Comparison of ENCODE assay signal across 8 mouse cellular contexts in genomic region chr6:92786701-92787375, GRCm38 (mm10). TPM values are rescaled to one million over a fixed set of nuclear protein-coding genes. Genes with fewer than 3 reads are reported as not detected.
DNase-seq lines count a peak whose midpoint lies in the region; ATAC-seq and TF ChIP-seq lines count a peak whose summit lies in the region.

No protein-coding gene starts in this region.

- DNase-seq in heart, postnatal 0 days (ENCODE audit: low spot score), result no peak
- no peak for DNase-seq in heart, adult 8-10 months (ENCODE audit: low spot score)
- DNase-seq in embryo, embryonic 10 days (ENCODE audit: low spot score), result peak; percentile 25
- peak; percentile 57 for DNase-seq in hindbrain, embryonic 14.5 days (ENCODE audit: low spot score)
- peak; percentile 22 for DNase-seq in midbrain, postnatal 0 days (ENCODE audit: low spot score)
- no peak for DNase-seq in cerebellum, adult 9-10 months
- no peak for DNase-seq in cerebellum, postnatal 25 days
- no peak for DNase-seq in lung, postnatal 36 days

- ATAC-seq in heart, postnatal 0 days (ENCODE audit: insufficient read depth, low read depth), result peak; percentile 34; the same call in 1 of the 2 replicates
- peak; percentile 31; the same call in 1 of the 2 replicates for ATAC-seq in hindbrain, embryonic 14.5 days (ENCODE audit: low FRiP score)
- ATAC-seq in midbrain, postnatal 0 days (ENCODE audit: low FRiP score), result no peak

- no peak for TF ChIP-seq EP300 in heart, postnatal 0 days (IDR thresholded peaks at IDR 0.05; ENCODE audit: low read depth)

- H3K4me3 ChIP-seq in heart, postnatal 0 days (ENCODE audit: low read depth, low read length), result peak overlapping the region; percentile 12; the same call in 1 of the 2 replicates
- peak overlapping the region; percentile 33 for H3K4me3 ChIP-seq in hindbrain, embryonic 14.5 days (replicated peaks; ENCODE audit: low read length)
- H3K4me3 ChIP-seq in midbrain, postnatal 0 days (ENCODE audit: low read depth, low read length), result peak overlapping the region; percentile 37

- H3K27ac ChIP-seq in heart, postnatal 0 days (ENCODE audit: low read depth), result no peak overlapping the region
- no peak overlapping the region for H3K27ac ChIP-seq in hindbrain, embryonic 14.5 days
- H3K27ac ChIP-seq in midbrain, postnatal 0 days (ENCODE audit: low read depth, low read length), result no peak overlapping the region

- no peak overlapping the region for H3K9ac ChIP-seq in heart, postnatal 0 days (replicated peaks; ENCODE audit: low read depth, low read length)
- peak overlapping the region; percentile 57 for H3K9ac ChIP-seq in hindbrain, embryonic 14.5 days
- H3K9ac ChIP-seq in midbrain, postnatal 0 days (replicated peaks; ENCODE audit: low read length, poor library complexity, severe bottlenecking), result peak overlapping the region; percentile 40

- H3K9me3 ChIP-seq in heart, postnatal 0 days (replicated peaks; ENCODE audit: control insufficient read depth, low read length), result no peaks in the 10 kb centered on the region
- H3K9me3 ChIP-seq in hindbrain, embryonic 14.5 days (ENCODE audit: control insufficient read depth, low read length), result no peaks in the 10 kb centered on the region
- no peaks in the 10 kb centered on the region for H3K9me3 ChIP-seq in midbrain, postnatal 0 days (ENCODE audit: low read length)

- no peaks in the 10 kb centered on the region for H3K4me1 ChIP-seq in heart, postnatal 0 days (ENCODE audit: control insufficient read depth, insufficient read depth)
- 0 out of 2 replicates have a peak, but pooled peaks cover 8% of the 10 kb centered on the region for H3K4me1 ChIP-seq in hindbrain, embryonic 14.5 days (replicated peaks; ENCODE audit: control insufficient read depth, insufficient read depth, low read length)
- H3K4me1 ChIP-seq in midbrain, postnatal 0 days (ENCODE audit: insufficient read depth, low read length), result no peaks in the 10 kb centered on the region

- peak overlapping the region; percentile 47 for H3K4me2 ChIP-seq in heart, postnatal 0 days (ENCODE audit: low read depth, low read length)
- H3K4me2 ChIP-seq in hindbrain, embryonic 14.5 days (replicated peaks), result peak overlapping the region; percentile 79
- peak overlapping the region; percentile 79 for H3K4me2 ChIP-seq in midbrain, postnatal 0 days (ENCODE audit: low read depth, low read length, poor library complexity, severe bottlenecking)

- peaks cover 31% of the 10 kb centered on the region for H3K36me3 ChIP-seq in heart, postnatal 0 days (replicated peaks; ENCODE audit: control insufficient read depth, insufficient read depth, low read length)
- H3K36me3 ChIP-seq in hindbrain, embryonic 14.5 days (replicated peaks; ENCODE audit: control insufficient read depth, insufficient read depth), result no peaks in the 10 kb centered on the region
- H3K36me3 ChIP-seq in midbrain, postnatal 0 days (ENCODE audit: insufficient read depth, low read length), result no peaks in the 10 kb centered on the region

- no peaks in the 10 kb centered on the region for H3K27me3 ChIP-seq in heart, postnatal 0 days (ENCODE audit: control insufficient read depth, insufficient read depth, low read length)
- H3K27me3 ChIP-seq in hindbrain, embryonic 14.5 days (ENCODE audit: control insufficient read depth, insufficient read depth, low read length), result peaks cover 13% of the 10 kb centered on the region
- no peaks in the 10 kb centered on the region for H3K27me3 ChIP-seq in midbrain, postnatal 0 days (ENCODE audit: insufficient read depth, low read length)

- WGBS in heart, postnatal 0 days, result 35% methylated on average over 20 of the region's 20 CpGs
- WGBS in hindbrain, embryonic 14.5 days, result 3% methylated on average over 20 of the region's 20 CpGs
- WGBS in midbrain, postnatal 0 days, result 3% methylated on average over 20 of the region's 20 CpGs

- TF ChIP-seq CTCF in heart, postnatal 0 days (IDR thresholded peaks at IDR 0.05; ENCODE audit: low read depth), result no peak
- no peak for TF ChIP-seq CTCF in midbrain, postnatal 0 days (IDR thresholded peaks at IDR 0.05)

RNA-seq across cellular contexts. Expression of gene A730049H05Rik, which starts 29.4 kb away (rescaled TPM):
- 0.46 TPM in 2 replicates for total RNA-seq in heart, postnatal 0 days (2014; rRNA removed; ENCODE audit: low replicate concordance)
- polyA plus RNA-seq in heart, postnatal 0 days (2015; fragmentation: Nextera tagmentation; extraction: Ambion mirVana), result 1.3 and 1.7 TPM in 2 replicates
- total RNA-seq in heart, adult 8-10 months (2022), result under 1 TPM; 0.11 to 0.22 (median 0.16) TPM
- 0.46 and 0.97 TPM in 2 replicates for polyA plus RNA-seq in hindbrain, embryonic 14.5 days (2014; fragmentation: Nextera tagmentation; extraction: Ambion mirVana)
- total RNA-seq in midbrain, postnatal 0 days (2014; rRNA removed), result 0.82 and 1.1 TPM in 2 replicates
- polyA plus RNA-seq in midbrain, postnatal 0 days (2015; fragmentation: Nextera tagmentation; extraction: Ambion mirVana), result 0.43 and 0.83 TPM in 2 replicates

Comparison
In these comparisons a context has a peak if more than half of its experiments do, and no peak if none do; other contexts are left out.
1. DNase-seq: peak in embryo, embryonic 10 days (single experiment), hindbrain, embryonic 14.5 days (single experiment) and midbrain, postnatal 0 days (single experiment); none in heart, postnatal 0 days (single experiment), heart, adult 8-10 months (single experiment), cerebellum, adult 9-10 months (single experiment), cerebellum, postnatal 25 days (0 of 2) and lung, postnatal 36 days (single experiment).
2. Peak in every context shown above with its lines, with median percentiles within 50 percentile points of each other: H3K4me2 ChIP-seq and H3K4me3 ChIP-seq.